Mouse (Mus musculus) adipocyte (in vitro differentiated cells): ENCODE measurements at regions not wholly inside any gene's neighbourhood (a gene's known extent, or its start where the extent isn't known, plus 50 kb on each side); places are given as distances from the start of the nearest gene placed in this dataset.

Experiments used
- DNase-seq: peaks from one replicate; pipeline ENCODE4 v3.0.0-alpha.2; 2016; ENCODE audit warnings: low spot score

- DNase-seq, result no peak
These were observed 1400.5 kb upstream of the Lrrc6 start for GRCm38 (mm10) chr15:67901191-67901601.

- DNase-seq, result no peak
These were observed 1399.1 kb upstream of the Lrrc6 start for GRCm38 (mm10) chr15:67899772-67900171.

- peak; percentile 96 for DNase-seq
These were observed 1398.3 kb upstream of the Lrrc6 start for GRCm38 (mm10) chr15:67898959-67899403.

GRCm38 (mm10) chr15:67892066-67892465 lies 1391.4 kb upstream of the Lrrc6 start:
- DNase-seq, result no peak

GRCm38 (mm10) chr15:67890612-67891304 lies 1390.0 kb upstream of the Lrrc6 start:
- no peak for DNase-seq

GRCm38 (mm10) chr15:67888548-67888947 lies 1387.8 kb upstream of the Lrrc6 start:
- DNase-seq, result no peak

- DNase-seq, result no peak
These were observed 1354.6 kb upstream of the Lrrc6 start for GRCm38 (mm10) chr15:67855291-67855690.

- DNase-seq, result no peak
These were observed 1349.4 kb upstream of the Lrrc6 start for GRCm38 (mm10) chr15:67850118-67850517.

GRCm38 (mm10) chr15:67845707-67846106 lies 1345.0 kb upstream of the Lrrc6 start:
- DNase-seq, result no peak

GRCm38 (mm10) chr15:67840671-67841070 lies 1340.0 kb upstream of the Lrrc6 start:
- DNase-seq, result peak; percentile 6

- DNase-seq, result no peak
These were observed 1325.2 kb upstream of the Lrrc6 start for GRCm38 (mm10) chr15:67825796-67826484.

GRCm38 (mm10) chr15:67823226-67823625 lies 1322.5 kb upstream of the Lrrc6 start:
- DNase-seq, result no peak

GRCm38 (mm10) chr15:67799871-67800270 lies 1299.2 kb upstream of the Lrrc6 start:
- DNase-seq, result no peak

GRCm38 (mm10) chr15:67795578-67795977 lies 1294.9 kb upstream of the Lrrc6 start:
- no peak for DNase-seq

GRCm38 (mm10) chr15:67792822-67793221 lies 1292.1 kb upstream of the Lrrc6 start:
- DNase-seq, result no peak

- DNase-seq, result no peak
These were observed 1287.9 kb upstream of the Lrrc6 start for GRCm38 (mm10) chr15:67788587-67788986.

GRCm38 (mm10) chr15:67785583-67785982 lies 1284.9 kb upstream of the Lrrc6 start:
- no peak for DNase-seq

GRCm38 (mm10) chr15:67783754-67784153 lies 1283.0 kb upstream of the Lrrc6 start:
- no peak for DNase-seq

GRCm38 (mm10) chr15:67782505-67782904 lies 1281.8 kb upstream of the Lrrc6 start:
- DNase-seq, result no peak

GRCm38 (mm10) chr15:67780856-67781255 lies 1280.1 kb upstream of the Lrrc6 start:
- no peak for DNase-seq

GRCm38 (mm10) chr15:67767624-67768023 lies 1266.9 kb upstream of the Lrrc6 start:
- DNase-seq, result no peak

GRCm38 (mm10) chr15:67759221-67759620 lies 1258.5 kb upstream of the Lrrc6 start:
- DNase-seq, result no peak

GRCm38 (mm10) chr15:67750582-67750981 lies 1249.9 kb upstream of the Lrrc6 start:
- DNase-seq, result no peak

- DNase-seq, result no peak
These were observed 1242.6 kb upstream of the Lrrc6 start for GRCm38 (mm10) chr15:67743332-67743731.
